Mouse (Mus musculus): ENCODE results near the gene Edem3. TPM values are rescaled to one million over a fixed set of nuclear protein-coding genes. Genes with fewer than 3 reads are reported as not detected.

Edem3 gene
- total RNA-seq (2021), result 10 to 100 TPM; 24.9 to 28.1 TPM

- peak; percentile 99 for DNase-seq
- intact Hi-C loops (cut with DNase I), result no loop called here
Observed at GRCm38 (mm10) chr1:151754881-151755659, at the start of gene Edem3. Gene Edem3 (plus strand): TSS chr1:151755371.

GRCm38 (mm10) chr1:151705723-151706396 lies 49.3 kb upstream of the Edem3 start:
- peak; percentile 92 to 96 for DNase-seq
- intact Hi-C loops (cut with DNase I), result loop anchor here (1.0 to 5.0 kb wide), 2 partner anchors 142 to 214 kb away; no protein-coding TSS in a partner anchor

- DNase-seq, result no peak
- intact Hi-C loops (cut with DNase I), result loop anchor here (1.0 to 5.0 kb wide), 2 partner anchors 142 to 214 kb away; no protein-coding TSS in a partner anchor
Observed at GRCm38 (mm10) chr1:151706397-151706752, 48.8 kb upstream of the Edem3 start.

- intact Hi-C loops (cut with DNase I), result loop anchor here (5.0 kb wide), 1 partner anchor 217 kb away; no protein-coding TSS in a partner anchor
Observed at GRCm38 (mm10) chr1:151708966-151709733, 46.0 kb upstream of the Edem3 start.

GRCm38 (mm10) chr1:151709734-151710022 lies 45.5 kb upstream of the Edem3 start:
- DNase-seq, result no peak
- intact Hi-C loops (cut with DNase I), result loop anchor here (5.0 kb wide), 1 partner anchor 217 kb away; no protein-coding TSS in a partner anchor

More at GRCm38 (mm10) chr1:151708966-151709733, 46.0 kb upstream of the Edem3 start:
- DNase-seq, result peak; percentile 44 to 67

GRCm38 (mm10) chr1:151710424-151711055 lies 44.6 kb upstream of the Edem3 start:
- DNase-seq, result peak; percentile 44 to 54
- intact Hi-C loops (cut with DNase I), result no loop called here

- intact Hi-C loops (cut with DNase I), result no loop called here
- DNase-seq, result no peak
Observed at GRCm38 (mm10) chr1:151711062-151711461, 44.1 kb upstream of the Edem3 start.

GRCm38 (mm10) chr1:151712664-151713063 lies 42.5 kb upstream of the Edem3 start:
- intact Hi-C loops (cut with DNase I), result no loop called here
- no peak for DNase-seq

GRCm38 (mm10) chr1:151713622-151714021 lies 41.5 kb upstream of the Edem3 start:
- no peak for DNase-seq
- intact Hi-C loops (cut with DNase I), result no loop called here

GRCm38 (mm10) chr1:151716024-151716710 lies 39.0 kb upstream of the Edem3 start:
- no peak for DNase-seq
- intact Hi-C loops (cut with DNase I), result no loop called here

GRCm38 (mm10) chr1:151717624-151718023 lies 37.5 kb upstream of the Edem3 start:
- intact Hi-C loops (cut with DNase I), result no loop called here
- DNase-seq, result no peak

- intact Hi-C loops (cut with DNase I), result no loop called here
- no peak for DNase-seq
Observed at GRCm38 (mm10) chr1:151718575-151718974, 36.6 kb upstream of the Edem3 start.

- intact Hi-C loops (cut with DNase I), result no loop called here
- DNase-seq, result no peak
Observed at GRCm38 (mm10) chr1:151719911-151720310, 35.3 kb upstream of the Edem3 start.

GRCm38 (mm10) chr1:151720566-151720965 lies 34.6 kb upstream of the Edem3 start:
- DNase-seq, result no peak
- intact Hi-C loops (cut with DNase I), result no loop called here

GRCm38 (mm10) chr1:151721357-151721983 lies 33.7 kb upstream of the Edem3 start:
- no peak for DNase-seq
- intact Hi-C loops (cut with DNase I), result no loop called here

GRCm38 (mm10) chr1:151723771-151724170 lies 31.4 kb upstream of the Edem3 start:
- DNase-seq, result no peak
- intact Hi-C loops (cut with DNase I), result no loop called here

GRCm38 (mm10) chr1:151725590-151725989 lies 29.6 kb upstream of the Edem3 start:
- intact Hi-C loops (cut with DNase I), result no loop called here
- no peak for DNase-seq

GRCm38 (mm10) chr1:151726358-151726757 lies 28.8 kb upstream of the Edem3 start:
- no peak for DNase-seq

GRCm38 (mm10) chr1:151728141-151728540 lies 27.0 kb upstream of the Edem3 start:
- DNase-seq, result no peak
- intact Hi-C loops (cut with DNase I), result no loop called here

More at GRCm38 (mm10) chr1:151726358-151726757, 28.8 kb upstream of the Edem3 start:
- intact Hi-C loops (cut with DNase I), result no loop called here

GRCm38 (mm10) chr1:151737146-151737545 lies 18.0 kb upstream of the Edem3 start:
- intact Hi-C loops (cut with DNase I), result no loop called here
- no peak for DNase-seq
